Mouse (Mus musculus) kidney, postnatal 0 days (tissue): ENCODE measurements around the gene Arap2. TPM values are rescaled to one million over a fixed set of nuclear protein-coding genes. Genes with fewer than 3 reads are reported as not detected.
A peak's percentile ranks its signal among the peaks of the same experiment; 100 is the strongest.

Experiments used
- ATAC-seq: fragments of 200-750 bp; cut with Nextera tagmentation; replicated peaks from 2 replicates; pipeline ENCODE4 v1.8.0; 2017; ENCODE audit warnings: low read depth, moderate number of reproducible peaks, moderate TSS enrichment, moderate library complexity; ENCODE audit not compliant: low FRiP score
- DNase-seq: peaks from one replicate; pipeline ENCODE4 v3.0.0-alpha.2; 2016; ENCODE audit warnings: low spot score
- H3K27ac ChIP-seq: fragments of 300-500 bp; sonication (generic); 2 replicates; pipeline ENCODE4 v1.5.1; 2014; ENCODE audit warnings: mild to moderate bottlenecking
- H3K27me3 ChIP-seq: fragments of 300-500 bp; sonication (generic); 2 replicates; pipeline ENCODE4 v1.6.1; 2014; ENCODE audit warnings: low read length, mixed read lengths; ENCODE audit not compliant: insufficient read depth
- H3K36me3 ChIP-seq: fragments of 300-500 bp; sonication (generic); 2 replicates; pipeline ENCODE4 v1.6.1; 2014; ENCODE audit warnings: low read length, mixed read lengths; ENCODE audit not compliant: insufficient read depth
- H3K4me1 ChIP-seq: fragments of 300-500 bp; sonication (generic); replicated peaks from 2 replicates; pipeline ENCODE4 v1.6.1; 2014; ENCODE audit warnings: antibody characterized with exemption, low read length, mixed read lengths; ENCODE audit not compliant: insufficient read depth
- H3K4me2 ChIP-seq: fragments of 300-500 bp; sonication (generic); 2 replicates; pipeline ENCODE4 v1.6.1; 2014; ENCODE audit warnings: mild to moderate bottlenecking, low read length, moderate library complexity, mixed read lengths
- H3K4me3 ChIP-seq: fragments of 300-500 bp; sonication (generic); replicated peaks from 2 replicates; pipeline ENCODE4 v1.5.1; 2014; ENCODE audit warnings: low read depth, low read length
- H3K9ac ChIP-seq: fragments of 300-500 bp; sonication (generic); 2 replicates; pipeline ENCODE4 v1.6.1; 2014; ENCODE audit warnings: low read depth, low read length
- H3K9me3 ChIP-seq: fragments of 300-500 bp; sonication (generic); replicated peaks from 2 replicates; pipeline ENCODE4 v1.6.1; 2016; ENCODE audit warnings: low read length, inconsistent platforms, mixed read lengths
- CTCF ChIP-seq: IDR thresholded peaks from 2 replicates; pipeline ENCODE4 v1.5.1; 2016; ENCODE audit warnings: antibody characterized with exemption, low read depth, mild to moderate bottlenecking, moderate library complexity
- WGBS: fragments of 180-500 bp; shearing (Covaris S2); extraction: QIAGEN DNeasy Blood & Tissue Kit; methylation state at CpG from one replicate; pipeline ENCODE4 v1.1.7; 2014; 5-methylcytosine and 5-hydroxymethylcytosine counted together
- polyA plus RNA-seq: library from polyadenylated mRNA; unstranded; fragments of >200 nt; fragmentation: Nextera tagmentation; extraction: Ambion mirVana; gene quantifications from 2 replicates; pipeline ENCODE4 v1.2.1, GENCODE M21; 2015

Gene Arap2
- polyA plus RNA-seq, 1 experiment from 2014 or later = 9.5 TPM

- Histone ChIP-seq H3K9me3 (no peaks in the 10 kb centered on the region), H3K4me1 (no peaks in the 10 kb centered on the region), H3K36me3 (no peaks in the 10 kb centered on the region), H3K4me2 (no peak overlapping the region), H3K27ac (peak overlapping the region; percentile 54; the same call in 1 of the 2 replicates), H3K9ac (no peak overlapping the region), H3K27me3 (no peaks in the 10 kb centered on the region), H3K4me3 (no peak overlapping the region)
- WGBS = 94% methylated on average over 1 of the region's 1 CpGs
- TF ChIP-seq CTCF = no peak
- no peak for ATAC-seq
- no peak for DNase-seq
These were observed 2.9 kb downstream of the Arap2 start for GRCm38 (mm10) chr5:62763046-62763445.

GRCm38 (mm10) chr5:62762298-62762960 lies 3.5 kb downstream of the Arap2 start:
- Histone ChIP-seq H3K9me3 (no peaks in the 10 kb centered on the region), H3K36me3 (no peaks in the 10 kb centered on the region), H3K4me3 (no peak overlapping the region), H3K4me2 (no peak overlapping the region), H3K4me1 (no peaks in the 10 kb centered on the region), H3K27ac (peak overlapping the region; percentile 54; the same call in 1 of the 2 replicates), H3K27me3 (no peaks in the 10 kb centered on the region), H3K9ac (no peak overlapping the region)
- TF ChIP-seq CTCF = no peak
- DNase-seq (peak; percentile 42), ATAC-seq (no peak)
- WGBS = 52% methylated on average over 4 of the region's 4 CpGs

- no peak for TF ChIP-seq CTCF
These were observed 5.0 kb downstream of the Arap2 start for GRCm38 (mm10) chr5:62760791-62761504.

GRCm38 (mm10) chr5:62755808-62756527 lies 10.0 kb downstream of the Arap2 start:
- ATAC-seq (no peak), DNase-seq (no peak)
- H3K27me3 ChIP-seq = no peaks in the 10 kb centered on the region
- no peak for TF ChIP-seq CTCF
- no peak overlapping the region for H3K9ac ChIP-seq
- WGBS = 88% methylated on average over 3 of the region's 3 CpGs
- H3K27ac ChIP-seq = no peak overlapping the region
- no peak overlapping the region for H3K4me3 ChIP-seq
- H3K9me3 ChIP-seq = no peaks in the 10 kb centered on the region
- H3K4me1 ChIP-seq = no peaks in the 10 kb centered on the region
- H3K4me2 ChIP-seq = no peak overlapping the region
- H3K36me3 ChIP-seq = no peaks in the 10 kb centered on the region

More at GRCm38 (mm10) chr5:62760791-62761504, 5.0 kb downstream of the Arap2 start:
- H3K27me3 ChIP-seq = no peaks in the 10 kb centered on the region
- no peak overlapping the region for H3K4me2 ChIP-seq
- no peak overlapping the region for H3K27ac ChIP-seq
- no peaks in the 10 kb centered on the region for H3K36me3 ChIP-seq
- WGBS = 60% methylated on average over 5 of the region's 5 CpGs
- ATAC-seq (0 out of 2 replicates have a peak, but pooled peaks have one; percentile 44), DNase-seq (no peak)
- H3K4me1 ChIP-seq = no peaks in the 10 kb centered on the region
- H3K4me3 ChIP-seq = no peak overlapping the region
- H3K9ac ChIP-seq = no peak overlapping the region
- H3K9me3 ChIP-seq = no peaks in the 10 kb centered on the region

- 81% methylated on average over 3 of the region's 3 CpGs for WGBS
- ATAC-seq = no peak
- TF ChIP-seq CTCF = no peak
These were observed 13.0 kb downstream of the Arap2 start for GRCm38 (mm10) chr5:62752934-62753333.

DNA sequence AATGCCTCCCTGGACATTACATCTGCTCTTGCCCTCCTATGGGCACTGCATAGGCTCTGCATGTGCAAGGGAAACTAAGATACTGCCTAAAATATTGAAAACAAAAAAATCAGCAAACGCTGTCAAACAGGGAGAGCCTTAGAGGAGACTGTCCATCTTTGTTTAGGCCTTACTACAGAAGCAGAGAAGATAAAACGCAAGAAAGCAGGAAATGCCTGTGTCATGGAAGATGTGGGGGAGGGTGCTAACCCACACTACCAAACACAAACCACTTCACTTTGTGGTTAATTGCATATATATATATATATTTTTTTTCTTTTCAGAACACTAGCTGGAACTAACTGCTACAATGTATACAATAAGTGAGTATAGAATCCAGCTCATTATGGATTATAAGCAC lies 14.3 kb downstream of the Arap2 start:
- no peaks in the 10 kb centered on the region for H3K4me1 ChIP-seq
- H3K27ac ChIP-seq = no peak overlapping the region
- no peak overlapping the region for H3K4me3 ChIP-seq
- no peak for TF ChIP-seq CTCF
- no peaks in the 10 kb centered on the region for H3K9me3 ChIP-seq
- DNase-seq = no peak
- no peaks in the 10 kb centered on the region for H3K36me3 ChIP-seq
- WGBS = 62% methylated on average over 2 of the region's 2 CpGs
- no peak for ATAC-seq
- H3K9ac ChIP-seq = no peak overlapping the region
- no peaks in the 10 kb centered on the region for H3K27me3 ChIP-seq
- no peak overlapping the region for H3K4me2 ChIP-seq

More at GRCm38 (mm10) chr5:62752934-62753333, 13.0 kb downstream of the Arap2 start:
- DNase-seq = no peak
- Histone ChIP-seq H3K9ac (no peak overlapping the region), H3K4me2 (no peak overlapping the region), H3K9me3 (no peaks in the 10 kb centered on the region), H3K36me3 (no peaks in the 10 kb centered on the region), H3K27me3 (no peaks in the 10 kb centered on the region), H3K27ac (no peak overlapping the region), H3K4me3 (no peak overlapping the region), H3K4me1 (no peaks in the 10 kb centered on the region)
